Mouse (Mus musculus): ENCODE results near the gene Csnk1g1. TPM values are rescaled to one million over a fixed set of nuclear protein-coding genes. Genes with fewer than 3 reads are reported as not detected.

Gene Csnk1g1
- polyA plus RNA-seq, 1 experiment from 2014 or later = 25.4 TPM

Other genes starting within 250 kb of the Csnk1g1 start
- 333 and 366 TPM in 2 replicates for gene Oaz2, start 240.9 kb upstream of the Csnk1g1 start, polyA plus RNA-seq (2015; fragmentation: Nextera tagmentation; extraction: Ambion mirVana)
- 9.9 and 10.5 TPM in 2 replicates for gene Zfp609, start 81.4 kb upstream of the Csnk1g1 start, polyA plus RNA-seq (2015; fragmentation: Nextera tagmentation; extraction: Ambion mirVana)
- 62.0 and 72.5 TPM in 2 replicates for gene Pclaf, start 18.7 kb upstream of the Csnk1g1 start, polyA plus RNA-seq (2015; fragmentation: Nextera tagmentation; extraction: Ambion mirVana)
- gene Trip4, start 130 bp upstream of the Csnk1g1 start, polyA plus RNA-seq (2015; fragmentation: Nextera tagmentation; extraction: Ambion mirVana) = 31.3 and 32.2 TPM in 2 replicates
- 338 and 358 TPM in 2 replicates for gene Ppib, start 151.3 kb downstream of the Csnk1g1 start, polyA plus RNA-seq (2015; fragmentation: Nextera tagmentation; extraction: Ambion mirVana)
- gene Snx22, start 160.8 kb downstream of the Csnk1g1 start, polyA plus RNA-seq (2015; fragmentation: Nextera tagmentation; extraction: Ambion mirVana) = 4.0 and 4.9 TPM in 2 replicates
- 101 and 104 TPM in 2 replicates for gene Snx1, start 217.7 kb downstream of the Csnk1g1 start, polyA plus RNA-seq (2015; fragmentation: Nextera tagmentation; extraction: Ambion mirVana)
- gene Ciao2a, start 217.7 kb downstream of the Csnk1g1 start, polyA plus RNA-seq (2015; fragmentation: Nextera tagmentation; extraction: Ambion mirVana) = 102 and 104 TPM in 2 replicates
- gene Dapk2, start 249.3 kb downstream of the Csnk1g1 start, polyA plus RNA-seq (2015; fragmentation: Nextera tagmentation; extraction: Ambion mirVana) = 1.4 and 2.4 TPM in 2 replicates

All from midbrain, embryonic 13.5 days (tissue).